Mouse (Mus musculus): ENCODE measurements around the gene Gfod2.

Gene Gfod2

GRCm38 (mm10) chr8:105768485-105769257 is 10.2 kb upstream of the Gfod2 start:
- no peak for DNase-seq (ENCODE audit: low read depth in 2 of 2, low spot score in 2 of 2)

GRCm38 (mm10) chr8:105757796-105758276 is 628 bp downstream of the Gfod2 start:
- no peak for DNase-seq (ENCODE audit: low read depth in 2 of 2, low spot score in 2 of 2)

GRCm38 (mm10) chr8:105754688-105755087 is 3.8 kb downstream of the Gfod2 start:
- no peak for DNase-seq (ENCODE audit: low read depth in 2 of 2, low spot score in 2 of 2)

GRCm38 (mm10) chr8:105753916-105754315 is 4.5 kb downstream of the Gfod2 start:
- no peak for DNase-seq (ENCODE audit: low read depth in 2 of 2, low spot score in 2 of 2)

- no peak for DNase-seq (ENCODE audit: low read depth in 2 of 2, low spot score in 2 of 2)
These were observed 7.9 kb downstream of the Gfod2 start for GRCm38 (mm10) chr8:105750606-105751005.

- no peak for DNase-seq (ENCODE audit: low read depth in 2 of 2, low spot score in 2 of 2)
These were observed 15.2 kb downstream of the Gfod2 start for GRCm38 (mm10) chr8:105743301-105743700.

GRCm38 (mm10) chr8:105739216-105739615 is 19.2 kb downstream of the Gfod2 start:
- no peak for DNase-seq (ENCODE audit: low read depth in 2 of 2, low spot score in 2 of 2)

- DNase-seq (ENCODE audit: low read depth in 2 of 2, low spot score in 2 of 2): no peak
These were observed 26.3 kb downstream of the Gfod2 start for GRCm38 (mm10) chr8:105732186-105732585.

- peak; percentile 39 to 42 for DNase-seq (ENCODE audit: low read depth in 2 of 2, low spot score in 2 of 2)
These were observed 30.9 kb downstream of the Gfod2 start for GRCm38 (mm10) chr8:105727397-105728124.

GRCm38 (mm10) chr8:105725726-105726125 is 32.7 kb downstream of the Gfod2 start:
- no peak for DNase-seq (ENCODE audit: low read depth in 2 of 2, low spot score in 2 of 2)

GRCm38 (mm10) chr8:105722861-105723260 is 35.6 kb downstream of the Gfod2 start:
- DNase-seq (ENCODE audit: low read depth in 2 of 2, low spot score in 2 of 2): no peak

GRCm38 (mm10) chr8:105719637-105720036 is 38.8 kb downstream of the Gfod2 start:
- DNase-seq (ENCODE audit: low read depth in 2 of 2, low spot score in 2 of 2): no peak

- no peak for DNase-seq (ENCODE audit: low read depth in 2 of 2, low spot score in 2 of 2)
These were observed 42.0 kb downstream of the Gfod2 start for GRCm38 (mm10) chr8:105716302-105716945.

- DNase-seq (ENCODE audit: low read depth in 2 of 2, low spot score in 2 of 2): no peak
These were observed 43.4 kb downstream of the Gfod2 start for GRCm38 (mm10) chr8:105715042-105715441.

- peak; percentile 91 to 92 for DNase-seq (ENCODE audit: low read depth in 2 of 2, low spot score in 2 of 2)
These were observed 44.3 kb downstream of the Gfod2 start for GRCm38 (mm10) chr8:105714139-105714538.

GRCm38 (mm10) chr8:105712286-105712685 is 46.2 kb downstream of the Gfod2 start:
- DNase-seq (ENCODE audit: low read depth in 2 of 2, low spot score in 2 of 2): no peak

- no peak for DNase-seq (ENCODE audit: low read depth in 2 of 2, low spot score in 2 of 2)
These were observed 49.1 kb downstream of the Gfod2 start for GRCm38 (mm10) chr8:105709317-105709716.

GRCm38 (mm10) chr8:105708675-105709074 is 49.8 kb downstream of the Gfod2 start:
- no peak for DNase-seq (ENCODE audit: low read depth in 2 of 2, low spot score in 2 of 2)

- DNase-seq (ENCODE audit: low read depth in 2 of 2, low spot score in 2 of 2): peak; percentile 61 to 84
These were observed 50.7 kb downstream of the Gfod2 start, which contains the start of the genes 4933405L10Rik and Enkd1 for GRCm38 (mm10) chr8:105707498-105708403. Gene 4933405L10Rik, plus strand, starts transcription at chr8:105707655. Gene Enkd1, minus strand, starts transcription at chr8:105708210.

GRCm38 (mm10) chr8:105706426-105706825 is 52.0 kb downstream of the Gfod2 start:
- DNase-seq (ENCODE audit: low read depth in 2 of 2, low spot score in 2 of 2): no peak

- no peak for DNase-seq (ENCODE audit: low read depth in 2 of 2, low spot score in 2 of 2)
These were observed 53.5 kb downstream of the Gfod2 start for GRCm38 (mm10) chr8:105704955-105705354.

All from CD8-positive naive resting alpha-beta T cell, adult 2 months (primary cell).